Mouse (Mus musculus): Measurements from ENCODE around the gene Mink1. TPM values are rescaled to one million over a fixed set of nuclear protein-coding genes. Genes with fewer than 3 reads are reported as not detected.

Gene Mink1
- polyA plus RNA-seq, 1 experiment from 2014 or later = 19.5 TPM

GRCm38 (mm10) chr11:70656456-70656927 lies 93.8 kb downstream of the Mink1 start:
- no peaks in the 10 kb centered on the region for H3K27me3 ChIP-seq (ENCODE audit: control insufficient read depth, insufficient read depth, low read length)
- H3K9ac ChIP-seq = peak overlapping the region; percentile 100
- peaks cover 26% of the 10 kb centered on the region for H3K36me3 ChIP-seq (replicated peaks; ENCODE audit: control insufficient read depth, insufficient read depth)
- DNase-seq (ENCODE audit: low spot score) (no peak), ATAC-seq (ENCODE audit: low FRiP score) (no peak)
- H3K9me3 ChIP-seq (ENCODE audit: control insufficient read depth, low read length) = no peaks in the 10 kb centered on the region
- H3K27ac ChIP-seq = 0 out of 2 replicates have a peak overlapping the region, but pooled peaks have one; percentile 96
- peaks cover 29% of the 10 kb centered on the region for H3K4me1 ChIP-seq (replicated peaks; ENCODE audit: control insufficient read depth, insufficient read depth, low read length)
- peak overlapping the region; percentile 100 for H3K4me3 ChIP-seq (replicated peaks; ENCODE audit: low read length)
- WGBS = 5% methylated on average over 16 of the region's 16 CpGs
- H3K4me2 ChIP-seq (replicated peaks) = peak overlapping the region; percentile 92

DNA sequence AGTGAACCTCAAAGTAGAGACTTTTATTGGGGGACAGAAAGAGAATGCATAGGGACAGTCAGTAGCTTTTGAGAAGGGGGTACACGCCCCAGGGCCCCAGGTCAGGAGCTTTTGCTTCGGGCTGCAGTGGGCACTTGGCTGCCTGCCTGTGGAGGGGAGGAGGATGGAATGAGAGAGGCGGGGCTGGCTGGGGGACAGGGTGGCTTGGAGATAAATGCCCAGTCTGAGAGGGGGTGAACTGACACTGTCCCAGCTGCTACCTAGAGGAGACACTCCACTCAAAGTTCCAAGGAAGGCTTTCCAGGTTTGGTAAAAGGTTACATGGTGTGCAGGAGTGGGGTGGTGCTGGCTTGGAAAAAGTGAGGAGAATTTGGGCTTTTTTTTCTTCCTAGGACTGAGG lies 94.3 kb downstream of the Mink1 start, which contains the start of gene Eno3:
Gene Eno3 (plus strand): TSS at position 239 of the 400 bp plus-strand sequence.
- Histone ChIP-seq H3K27ac (peak within 1 kb of the TSS; percentile 96; the same call in 1 of the 2 replicates), H3K27me3 (ENCODE audit: control insufficient read depth, insufficient read depth, low read length) (no peaks in the 10 kb centered on the region), H3K4me2 (replicated peaks) (peak within 1 kb of the TSS; percentile 92), H3K9ac (peak within 1 kb of the TSS; percentile 100), H3K4me3 (replicated peaks; ENCODE audit: low read length) (peak within 1 kb of the TSS; percentile 100), H3K9me3 (ENCODE audit: control insufficient read depth, low read length) (no peaks in the 10 kb centered on the region), H3K36me3 (replicated peaks; ENCODE audit: control insufficient read depth, insufficient read depth) (peaks cover 25% of the 10 kb centered on the region), H3K4me1 (replicated peaks; ENCODE audit: control insufficient read depth, insufficient read depth, low read length) (peaks cover 29% of the 10 kb centered on the region)
- ATAC-seq (ENCODE audit: low FRiP score) (no peak), DNase-seq (ENCODE audit: low spot score) (no peak)
- 4% methylated on average over 3 of the region's 3 CpGs for WGBS

DNA sequence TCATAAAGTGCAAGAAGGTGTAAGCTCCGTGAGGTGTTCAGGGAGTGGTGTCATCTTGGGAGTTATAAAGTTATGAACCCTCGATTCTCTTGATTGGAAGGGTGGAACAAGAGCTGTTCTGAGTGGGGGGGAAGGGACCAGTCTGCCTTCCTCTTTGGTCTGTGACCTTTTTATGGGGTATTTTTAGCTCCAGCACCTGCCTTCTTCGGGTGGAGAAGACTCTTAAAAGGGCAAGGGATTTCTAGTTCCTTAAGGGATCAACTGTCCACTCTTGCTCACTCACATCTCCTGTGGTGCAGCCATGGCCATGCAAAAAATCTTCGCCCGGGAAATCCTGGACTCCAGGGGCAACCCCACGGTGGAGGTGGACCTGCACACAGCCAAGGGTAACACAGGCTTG lies 94.9 kb downstream of the Mink1 start:
- Histone ChIP-seq H3K4me2 (replicated peaks) (no peak overlapping the region), H3K27ac (no peak overlapping the region), H3K4me1 (replicated peaks; ENCODE audit: control insufficient read depth, insufficient read depth, low read length) (peaks cover 26% of the 10 kb centered on the region), H3K27me3 (ENCODE audit: control insufficient read depth, insufficient read depth, low read length) (no peaks in the 10 kb centered on the region), H3K36me3 (replicated peaks; ENCODE audit: control insufficient read depth, insufficient read depth) (peaks cover 25% of the 10 kb centered on the region), H3K9ac (no peak overlapping the region), H3K4me3 (replicated peaks; ENCODE audit: low read length) (no peak overlapping the region), H3K9me3 (ENCODE audit: control insufficient read depth, low read length) (no peaks in the 10 kb centered on the region)
- 59% methylated on average over 6 of the region's 6 CpGs for WGBS
- DNase-seq (ENCODE audit: low spot score) = no peak
- no peak for ATAC-seq (ENCODE audit: low FRiP score)

GRCm38 (mm10) chr11:70657991-70658390 lies 95.3 kb downstream of the Mink1 start:
- H3K4me3 ChIP-seq (replicated peaks; ENCODE audit: low read length) = no peak overlapping the region
- 60% methylated on average over 9 of the region's 9 CpGs for WGBS
- no peaks in the 10 kb centered on the region for H3K27me3 ChIP-seq (ENCODE audit: control insufficient read depth, insufficient read depth, low read length)
- H3K4me2 ChIP-seq (replicated peaks) = no peak overlapping the region
- ATAC-seq (ENCODE audit: low FRiP score) = no peak
- peaks cover 22% of the 10 kb centered on the region for H3K4me1 ChIP-seq (replicated peaks; ENCODE audit: control insufficient read depth, insufficient read depth, low read length)
- no peak for DNase-seq (ENCODE audit: low spot score)
- no peak overlapping the region for H3K27ac ChIP-seq
- no peak overlapping the region for H3K9ac ChIP-seq
- peaks cover 25% of the 10 kb centered on the region for H3K36me3 ChIP-seq (replicated peaks; ENCODE audit: control insufficient read depth, insufficient read depth)
- no peaks in the 10 kb centered on the region for H3K9me3 ChIP-seq (ENCODE audit: control insufficient read depth, low read length)

DNA sequence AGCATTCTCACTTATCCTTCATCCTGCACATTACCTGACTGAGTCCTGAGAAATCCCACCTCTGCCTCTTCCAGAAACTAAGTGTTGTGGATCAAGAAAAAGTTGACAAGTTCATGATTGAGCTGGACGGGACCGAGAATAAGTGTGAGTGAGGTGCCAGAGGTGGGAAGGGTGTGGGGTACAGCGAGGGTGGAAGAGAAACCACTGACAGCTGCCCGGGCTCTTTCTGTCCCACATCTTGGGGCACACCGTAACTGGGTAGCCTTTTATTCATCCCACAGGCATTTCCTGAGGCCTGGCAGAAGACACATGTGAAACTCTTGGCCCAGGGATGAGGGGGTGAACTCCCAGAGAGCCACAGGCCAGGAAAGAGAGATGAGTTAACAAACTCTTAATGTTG lies 95.8 kb downstream of the Mink1 start:
- Histone ChIP-seq H3K9ac (no peak overlapping the region), H3K27me3 (ENCODE audit: control insufficient read depth, insufficient read depth, low read length) (no peaks in the 10 kb centered on the region), H3K36me3 (replicated peaks; ENCODE audit: control insufficient read depth, insufficient read depth) (peaks cover 31% of the 10 kb centered on the region), H3K9me3 (ENCODE audit: control insufficient read depth, low read length) (no peaks in the 10 kb centered on the region), H3K4me2 (replicated peaks) (no peak overlapping the region), H3K4me3 (replicated peaks; ENCODE audit: low read length) (no peak overlapping the region), H3K27ac (no peak overlapping the region), H3K4me1 (replicated peaks; ENCODE audit: control insufficient read depth, insufficient read depth, low read length) (peaks cover 19% of the 10 kb centered on the region)
- ATAC-seq (ENCODE audit: low FRiP score) (no peak), DNase-seq (ENCODE audit: low spot score) (no peak)
- WGBS = 90% methylated on average over 5 of the region's 5 CpGs

- no peaks in the 10 kb centered on the region for H3K27me3 ChIP-seq (ENCODE audit: control insufficient read depth, insufficient read depth, low read length)
- H3K27ac ChIP-seq = no peak overlapping the region
- 78% methylated on average over 8 of the region's 8 CpGs for WGBS
- H3K36me3 ChIP-seq (replicated peaks; ENCODE audit: control insufficient read depth, insufficient read depth) = peaks cover 35% of the 10 kb centered on the region
- no peak for DNase-seq (ENCODE audit: low spot score)
- H3K4me1 ChIP-seq (replicated peaks; ENCODE audit: control insufficient read depth, insufficient read depth, low read length) = peaks cover 19% of the 10 kb centered on the region
- no peaks in the 10 kb centered on the region for H3K9me3 ChIP-seq (ENCODE audit: control insufficient read depth, low read length)
- no peak for ATAC-seq (ENCODE audit: low FRiP score)
- H3K4me2 ChIP-seq (replicated peaks) = no peak overlapping the region
- H3K9ac ChIP-seq = no peak overlapping the region
- H3K4me3 ChIP-seq (replicated peaks; ENCODE audit: low read length) = no peak overlapping the region
These were observed 96.3 kb downstream of the Mink1 start for GRCm38 (mm10) chr11:70658942-70659341.

GRCm38 (mm10) chr11:70660571-70660970 lies 97.9 kb downstream of the Mink1 start:
- 85% methylated on average over 8 of the region's 8 CpGs for WGBS
- no peak overlapping the region for H3K27ac ChIP-seq
- no peaks in the 10 kb centered on the region for H3K27me3 ChIP-seq (ENCODE audit: control insufficient read depth, insufficient read depth, low read length)
- no peak overlapping the region for H3K4me2 ChIP-seq (replicated peaks)
- H3K4me3 ChIP-seq (replicated peaks; ENCODE audit: low read length) = no peak overlapping the region
- H3K9me3 ChIP-seq (ENCODE audit: control insufficient read depth, low read length) = no peaks in the 10 kb centered on the region
- no peak for ATAC-seq (ENCODE audit: low FRiP score)
- H3K36me3 ChIP-seq (replicated peaks; ENCODE audit: control insufficient read depth, insufficient read depth) = peaks cover 48% of the 10 kb centered on the region
- no peak for DNase-seq (ENCODE audit: low spot score)
- no peak overlapping the region for H3K9ac ChIP-seq
- H3K4me1 ChIP-seq (replicated peaks; ENCODE audit: control insufficient read depth, insufficient read depth, low read length) = peaks cover 15% of the 10 kb centered on the region

- no peaks in the 10 kb centered on the region for H3K27me3 ChIP-seq (ENCODE audit: control insufficient read depth, insufficient read depth, low read length)
- peaks cover 54% of the 10 kb centered on the region for H3K36me3 ChIP-seq (replicated peaks; ENCODE audit: control insufficient read depth, insufficient read depth)
- no peaks in the 10 kb centered on the region for H3K9me3 ChIP-seq (ENCODE audit: control insufficient read depth, low read length)
- H3K4me2 ChIP-seq (replicated peaks) = no peak overlapping the region
- H3K4me1 ChIP-seq (replicated peaks; ENCODE audit: control insufficient read depth, insufficient read depth, low read length) = peaks cover 6% of the 10 kb centered on the region
- H3K27ac ChIP-seq = no peak overlapping the region
- H3K9ac ChIP-seq = no peak overlapping the region
- ATAC-seq (ENCODE audit: low FRiP score) (no peak), DNase-seq (ENCODE audit: low spot score) (no peak)
- no peak overlapping the region for H3K4me3 ChIP-seq (replicated peaks; ENCODE audit: low read length)
- 94% methylated on average over 8 of the region's 8 CpGs for WGBS
These were observed 100.4 kb downstream of the Mink1 start for GRCm38 (mm10) chr11:70663101-70663500.

GRCm38 (mm10) chr11:70663957-70664356 lies 101.3 kb downstream of the Mink1 start:
- Histone ChIP-seq H3K4me1 (replicated peaks; ENCODE audit: control insufficient read depth, insufficient read depth, low read length) (peaks cover 7% of the 10 kb centered on the region), H3K4me2 (replicated peaks) (no peak overlapping the region), H3K4me3 (replicated peaks; ENCODE audit: low read length) (no peak overlapping the region), H3K9ac (no peak overlapping the region), H3K27me3 (ENCODE audit: control insufficient read depth, insufficient read depth, low read length) (no peaks in the 10 kb centered on the region), H3K27ac (no peak overlapping the region), H3K9me3 (ENCODE audit: control insufficient read depth, low read length) (no peaks in the 10 kb centered on the region), H3K36me3 (replicated peaks; ENCODE audit: control insufficient read depth, insufficient read depth) (peaks cover 54% of the 10 kb centered on the region)
- 93% methylated on average over 6 of the region's 6 CpGs for WGBS
- DNase-seq (ENCODE audit: low spot score) (no peak), ATAC-seq (ENCODE audit: low FRiP score) (no peak)

Measured in hindbrain, embryonic 14.5 days (tissue).